Mouse (Mus musculus) kidney, postnatal 14 days (tissue): ENCODE results near the gene Epb41l1.
"Not testable (repeated sequence)": the region's sequence is repeated elsewhere in the genome, so short reads cannot be mapped to it uniquely, and the experiment has no call there.

Source experiments
- DNase-seq: peaks from one replicate; pipeline ENCODE4 v3.0.0; 2022; ENCODE audit warnings: mixed read lengths

The Epb41l1 gene

GRCm38 (mm10) chr2:156420694-156421380 is at the start of gene Epb41l1:
Gene Epb41l1, plus strand, starts transcription at chr2:156420909.
- DNase-seq = peak; percentile 79

GRCm38 (mm10) chr2:156376956-156377355 is 43.8 kb upstream of the Epb41l1 start:
- DNase-seq = no peak

DNA sequence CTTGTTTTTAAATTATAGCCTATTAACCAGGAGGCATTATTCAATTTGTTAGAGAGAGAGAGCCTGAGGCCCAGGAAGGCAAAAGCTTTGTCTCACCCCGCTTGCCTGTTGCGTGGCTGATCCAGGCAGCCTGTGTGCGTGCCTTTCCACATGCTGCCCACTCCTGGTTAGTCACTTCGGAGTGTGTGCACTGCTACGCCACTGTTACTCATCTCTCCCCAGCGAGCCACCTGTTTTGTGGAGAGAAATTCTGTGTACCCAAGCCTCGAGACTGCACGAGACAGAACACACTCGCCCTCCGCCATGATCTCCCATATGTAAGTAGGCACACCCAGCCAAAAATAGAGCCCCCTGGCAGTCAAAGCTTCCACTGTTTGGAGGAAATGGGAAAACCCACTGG is 40.8 kb upstream of the Epb41l1 start:
- no peak for DNase-seq

GRCm38 (mm10) chr2:156381350-156381749 is 39.4 kb upstream of the Epb41l1 start:
- DNase-seq = no peak

- DNase-seq = peak; percentile 87
Observed at GRCm38 (mm10) chr2:156392461-156393154, 28.1 kb upstream of the Epb41l1 start.

- no peak for DNase-seq
Observed at GRCm38 (mm10) chr2:156393155-156393828, 27.4 kb upstream of the Epb41l1 start.

DNA sequence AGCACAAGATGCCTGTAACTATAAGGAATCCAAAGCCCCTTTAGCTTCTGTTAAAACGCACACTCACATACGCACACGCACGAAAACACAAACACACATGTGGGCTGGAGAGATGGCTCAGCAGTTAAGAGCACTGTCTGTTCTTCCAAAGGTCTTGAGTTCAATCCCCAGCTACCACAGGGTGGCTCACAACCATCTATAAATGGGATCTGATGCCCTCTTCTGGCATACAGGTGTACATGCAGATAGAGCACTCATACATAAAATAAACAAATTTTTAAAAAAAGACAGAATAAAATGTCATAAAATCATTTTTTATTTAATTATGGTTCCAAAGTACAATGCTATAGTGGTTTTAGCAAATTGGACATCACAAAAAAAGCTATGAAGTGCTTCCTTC is 26.4 kb upstream of the Epb41l1 start:
- DNase-seq = no peak

DNA sequence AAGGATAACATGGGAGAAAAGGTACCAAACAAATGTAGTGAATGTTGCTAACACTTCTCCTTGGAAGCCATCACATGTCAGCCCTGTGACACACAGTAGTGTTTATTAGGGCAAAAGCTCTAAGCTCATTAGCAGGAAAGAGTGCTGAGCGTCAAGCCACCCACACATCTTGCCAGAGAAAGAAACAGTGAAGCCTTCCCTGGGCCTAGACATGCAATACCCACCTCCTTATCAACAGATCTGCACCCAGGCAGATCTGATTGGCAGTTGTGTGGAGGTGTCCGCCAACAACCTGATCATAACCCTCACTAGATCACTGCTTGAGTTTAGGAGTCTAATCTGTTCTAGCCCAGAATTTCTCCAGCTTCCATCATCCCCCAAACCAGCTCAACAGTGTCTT is 24.6 kb upstream of the Epb41l1 start:
- DNase-seq = no peak

DNA sequence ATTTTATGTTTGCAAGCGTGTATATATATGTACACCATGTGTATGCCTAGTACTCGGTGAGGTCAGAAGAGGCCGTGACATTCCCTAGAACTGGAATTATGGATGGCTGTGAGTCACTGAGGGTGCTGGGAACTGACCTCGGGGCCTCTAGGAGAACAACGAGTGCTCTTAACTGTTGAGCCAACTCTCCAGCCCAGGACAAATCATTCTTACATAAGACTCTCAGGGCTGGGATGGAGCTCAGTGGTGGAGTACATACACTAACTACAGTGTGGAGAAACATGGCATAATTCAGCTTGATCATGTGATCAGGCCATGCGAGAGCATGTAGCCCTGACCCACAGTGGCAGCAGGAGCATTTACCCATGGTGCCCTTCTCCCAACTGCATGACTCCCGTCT is 22.7 kb upstream of the Epb41l1 start:
- no peak for DNase-seq

GRCm38 (mm10) chr2:156399485-156399884 is 21.2 kb upstream of the Epb41l1 start:
- DNase-seq = no peak

DNA sequence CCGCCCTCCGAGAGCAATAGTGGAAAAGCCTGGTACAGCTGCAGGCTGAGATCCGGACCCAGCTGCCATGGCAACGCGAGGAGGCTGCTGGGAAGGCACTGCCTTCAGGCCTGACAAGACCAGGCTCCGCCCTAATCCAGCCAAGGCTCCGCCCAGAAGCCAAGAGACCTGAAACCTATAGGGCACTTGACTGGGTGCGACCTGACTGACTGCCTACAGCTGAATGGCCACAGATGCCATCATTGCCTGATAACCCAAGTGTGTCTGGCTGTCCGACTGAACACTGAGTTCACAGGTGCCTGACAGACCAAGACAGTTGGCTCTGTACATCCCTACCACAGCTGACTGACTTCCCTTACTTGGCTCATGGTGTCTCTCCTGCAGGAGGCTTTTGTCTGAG is 19.4 kb upstream of the Epb41l1 start:
- peak; percentile 53 for DNase-seq

DNA sequence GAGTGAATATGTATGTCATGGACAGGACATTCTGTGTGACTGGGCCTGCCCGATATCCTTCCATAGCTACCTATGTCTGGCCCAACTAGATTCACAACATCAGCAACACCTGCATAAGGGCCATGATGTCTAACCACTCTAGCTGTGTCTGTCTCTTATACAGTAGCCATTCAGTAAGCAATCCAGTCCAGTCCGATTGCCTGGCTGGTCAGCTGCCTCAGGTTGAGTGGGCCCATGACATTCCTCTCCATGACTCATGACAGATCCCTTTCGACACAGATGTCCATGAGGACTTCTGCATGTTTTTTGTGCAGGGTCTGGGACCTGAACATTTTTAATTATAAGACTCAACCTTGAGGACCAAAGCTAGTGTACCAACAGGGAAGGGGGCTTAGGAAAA is 18.7 kb upstream of the Epb41l1 start:
- DNase-seq = no peak

DNA sequence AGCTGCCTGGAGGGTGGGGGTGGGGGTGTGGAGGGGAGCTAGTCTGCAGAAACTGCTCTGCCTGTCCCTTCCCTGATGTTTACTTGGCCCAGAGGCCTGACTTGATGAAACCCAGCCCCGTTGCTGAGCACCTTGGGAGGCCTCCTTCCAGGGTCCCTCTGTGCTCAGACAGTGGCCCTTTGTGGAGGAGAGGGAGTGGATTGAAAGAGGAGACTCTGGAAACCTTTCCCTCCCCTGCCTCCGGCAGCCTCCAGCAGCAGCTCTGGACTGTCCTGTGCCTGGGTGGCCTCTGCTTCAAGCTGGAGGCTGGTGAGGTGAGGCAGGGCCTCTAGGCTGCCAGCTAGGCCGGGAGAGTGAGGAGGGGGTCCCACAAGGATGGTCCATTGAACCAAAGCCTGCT is 13.7 kb upstream of the Epb41l1 start:
- DNase-seq = no peak

GRCm38 (mm10) chr2:156408168-156408567 is 12.5 kb upstream of the Epb41l1 start:
- no peak for DNase-seq

DNA sequence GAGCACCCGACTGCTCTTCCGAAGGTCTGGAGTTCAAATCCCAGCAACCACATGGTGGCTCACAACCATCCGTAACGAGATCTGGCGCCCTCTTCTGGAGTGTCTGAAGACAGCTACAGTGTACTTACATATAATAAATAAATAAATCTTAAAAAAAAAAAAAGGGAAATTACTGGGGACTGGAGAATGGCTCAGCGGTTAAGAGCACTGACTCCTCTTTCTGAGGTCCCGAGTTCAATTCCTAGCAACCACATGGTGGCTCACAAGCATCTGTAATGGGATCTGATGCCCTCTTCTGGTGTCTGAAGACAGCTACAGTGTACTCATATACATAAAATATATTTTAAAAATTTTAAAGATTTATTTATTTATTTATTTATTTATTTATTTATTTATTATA is 9.4 kb upstream of the Epb41l1 start:
- DNase-seq = not testable (repeated sequence)

DNA sequence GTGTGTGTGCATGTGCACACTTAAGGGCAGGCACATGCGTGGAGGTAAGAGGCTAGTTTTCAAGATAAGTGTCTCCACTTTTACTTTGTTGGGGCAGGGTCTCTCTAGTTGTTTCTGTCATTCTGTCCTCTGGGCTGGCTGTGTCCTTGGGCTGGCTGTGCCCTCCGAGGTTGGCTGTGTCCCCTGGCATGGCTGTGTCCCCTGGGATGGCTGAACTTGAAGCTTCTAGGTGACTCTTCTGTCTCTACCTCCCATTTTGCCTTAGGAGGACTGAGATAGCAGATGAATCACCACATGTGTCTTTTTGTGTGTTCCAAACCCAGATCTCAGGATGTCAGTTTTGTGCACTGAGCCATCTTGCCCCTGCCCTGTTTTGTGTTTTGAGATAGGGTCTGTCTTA is 5.7 kb upstream of the Epb41l1 start:
- DNase-seq = no peak

DNA sequence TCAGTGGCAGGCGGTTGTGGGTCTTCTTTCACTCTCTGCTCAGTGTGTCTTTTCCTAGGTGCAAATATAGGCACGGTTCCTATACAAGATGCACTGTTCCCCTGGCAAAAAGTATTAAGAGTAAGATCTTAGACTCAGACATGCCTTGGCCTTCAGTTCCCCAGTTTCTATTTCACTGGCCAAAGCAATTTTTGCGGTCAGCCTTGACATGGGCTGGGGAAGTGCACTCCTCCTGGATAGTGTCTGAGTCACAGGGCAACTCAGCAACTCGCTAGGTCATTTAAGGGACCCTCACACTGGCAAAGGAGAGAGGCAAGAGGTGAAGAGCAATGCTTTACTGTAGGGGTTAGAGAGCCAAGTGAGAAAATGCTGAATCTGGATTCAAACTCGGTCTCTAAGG is 5.0 kb upstream of the Epb41l1 start:
- no peak for DNase-seq

- no peak for DNase-seq
Observed at GRCm38 (mm10) chr2:156417194-156417593, 3.5 kb upstream of the Epb41l1 start.

DNA sequence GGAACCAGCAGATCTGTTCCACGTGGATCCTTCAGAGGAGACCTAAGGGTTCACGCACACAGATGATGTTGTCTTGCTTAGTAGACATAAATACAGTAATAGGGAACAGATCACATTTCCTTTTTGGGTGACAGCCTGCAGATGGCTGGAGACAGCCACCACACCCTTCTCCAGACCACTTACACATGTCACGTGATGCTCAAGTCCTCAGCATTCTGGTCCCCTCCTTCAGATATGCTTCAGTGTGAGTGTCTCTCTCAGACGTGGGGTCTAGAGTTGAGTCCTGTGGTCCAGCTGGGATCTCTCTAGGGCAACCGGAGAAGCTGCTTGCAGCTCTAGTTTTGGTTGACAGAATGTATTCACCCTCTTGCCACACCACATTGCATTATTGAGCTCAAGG is 2.2 kb upstream of the Epb41l1 start:
- DNase-seq = no peak

DNA sequence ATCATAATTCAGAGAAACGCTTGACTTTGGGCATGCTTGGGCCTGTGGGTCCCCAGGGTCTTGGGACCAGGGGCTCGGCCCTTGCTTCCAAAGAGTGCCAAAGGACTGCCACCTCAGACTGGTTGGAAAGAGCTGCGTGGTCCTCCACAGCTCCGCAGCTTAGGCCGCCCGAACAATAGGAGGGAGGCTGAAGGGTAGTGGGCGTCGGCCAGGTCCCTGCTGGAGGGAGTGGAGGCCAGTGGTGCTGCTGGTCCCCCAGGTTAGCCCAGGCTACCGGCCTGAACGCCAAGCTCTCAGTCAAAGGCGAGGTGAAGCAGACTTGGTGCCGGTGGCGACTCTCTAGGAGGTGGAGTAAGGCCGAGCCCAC is 399 bp upstream of the Epb41l1 start:
- no peak for DNase-seq

- peak; percentile 53 for DNase-seq
Observed at GRCm38 (mm10) chr2:156421381-156422110, 837 bp downstream of the Epb41l1 start.

DNA sequence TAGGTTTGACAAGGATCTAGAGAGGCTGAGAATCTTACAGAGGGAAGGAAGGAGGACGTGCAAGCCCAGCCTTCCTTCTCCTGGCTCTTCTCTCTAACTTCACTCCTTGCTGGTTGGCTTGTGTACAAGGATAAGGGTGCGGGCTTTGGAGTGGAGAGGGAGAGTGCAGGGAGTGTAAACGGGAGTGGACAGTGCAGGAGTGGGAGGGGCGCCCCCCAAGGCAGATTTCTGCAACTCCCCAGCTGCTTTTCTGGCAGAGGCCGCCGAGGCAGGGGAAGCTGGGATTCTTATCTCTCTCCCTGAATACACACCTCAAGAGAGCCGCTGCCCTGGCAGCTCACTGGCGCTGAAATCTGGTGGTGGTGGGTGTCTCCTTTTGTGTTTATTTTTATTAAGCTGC is 1.9 kb downstream of the Epb41l1 start:
- DNase-seq = no peak

GRCm38 (mm10) chr2:156423672-156424071 is 3.0 kb downstream of the Epb41l1 start:
- DNase-seq = no peak

DNA sequence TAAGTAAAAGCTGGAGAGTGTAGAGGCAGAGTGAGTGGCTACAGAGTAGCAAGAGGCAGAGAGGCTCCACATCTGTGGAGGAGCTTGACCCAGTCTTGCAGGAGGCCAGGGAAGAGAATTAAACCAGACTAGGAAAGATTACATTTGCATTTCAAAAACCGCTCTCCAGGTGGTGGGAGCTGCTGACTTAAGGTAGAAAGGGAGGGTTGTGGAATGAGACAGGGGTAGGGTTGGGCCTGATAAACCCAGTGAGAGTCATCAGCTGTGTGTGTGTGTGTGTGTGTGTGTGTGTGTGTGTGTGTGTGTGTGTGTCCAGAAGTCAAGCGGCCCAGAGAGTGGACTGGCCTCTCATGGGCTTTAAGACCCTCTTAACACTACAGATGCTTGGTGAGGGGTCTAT is 4.9 kb downstream of the Epb41l1 start:
- DNase-seq = no peak
